Mouse (Mus musculus) liver, embryonic 11.5 days (tissue): Measurements from ENCODE around the gene Sipa1l3. TPM values are rescaled to one million over a fixed set of nuclear protein-coding genes. Genes with fewer than 3 reads are reported as not detected.
A peak's percentile ranks its signal among the peaks of the same experiment; 100 is the strongest.

ENCODE experiments used
- ATAC-seq: fragments of 200-750 bp; cut with Nextera tagmentation; replicated peaks from 2 replicates; pipeline ENCODE4 v1.8.0; 2017; ENCODE audit warnings: moderate number of reproducible peaks, mild to moderate bottlenecking, moderate TSS enrichment, moderate library complexity; ENCODE audit not compliant: low FRiP score
- DNase-seq: peaks from one replicate; pipeline ENCODE4 v3.0.0-alpha.2; 2017; ENCODE audit warnings: low spot score
- H3K27ac ChIP-seq: fragments of 300-500 bp; sonication (generic); 2 replicates; pipeline ENCODE4 v1.5.1; 2014; ENCODE audit warnings: mild to moderate bottlenecking, low read depth, low read length, control low read depth
- H3K27me3 ChIP-seq: fragments of 300-500 bp; sonication (generic); replicated peaks from 2 replicates; pipeline ENCODE4 v1.6.1; 2014; ENCODE audit warnings: low read length, mixed read lengths; ENCODE audit not compliant: control insufficient read depth, insufficient read depth
- H3K36me3 ChIP-seq: fragments of 300-500 bp; sonication (generic); 2 replicates; pipeline ENCODE4 v1.6.1; 2014; ENCODE audit warnings: mild to moderate bottlenecking, low read length, moderate library complexity, mixed read lengths; ENCODE audit not compliant: control insufficient read depth, insufficient read depth
- H3K4me1 ChIP-seq: fragments of 300-500 bp; sonication (generic); replicated peaks from 2 replicates; pipeline ENCODE4 v1.6.1; 2014; ENCODE audit warnings: low read length, mixed read lengths; ENCODE audit not compliant: control insufficient read depth, insufficient read depth
- H3K4me2 ChIP-seq: fragments of 300-500 bp; sonication (generic); 2 replicates; pipeline ENCODE4 v1.6.1; 2014; ENCODE audit warnings: mild to moderate bottlenecking, control low read depth, moderate library complexity
- H3K4me3 ChIP-seq: fragments of 300-500 bp; sonication (generic); 2 replicates; pipeline ENCODE4 v1.5.1; 2014; ENCODE audit warnings: low read depth, low read length, control low read depth
- H3K9ac ChIP-seq: fragments of 300-500 bp; sonication (generic); 2 replicates; pipeline ENCODE4 v1.6.1; 2014; ENCODE audit warnings: low read depth, low read length, control low read depth
- H3K9me3 ChIP-seq: fragments of 300-500 bp; sonication (generic); 2 replicates; pipeline ENCODE4 v1.6.1; 2016; ENCODE audit warnings: low read length, inconsistent platforms, mixed read lengths; ENCODE audit not compliant: control insufficient read depth
- WGBS: fragments of 180-500 bp; shearing (Covaris S2); extraction: QIAGEN DNeasy Blood & Tissue Kit; methylation state at CpG from one replicate; pipeline ENCODE4 v1.1.7; 2014; 5-methylcytosine and 5-hydroxymethylcytosine counted together
- polyA plus RNA-seq: library from polyadenylated mRNA; unstranded; fragments of >200 nt; fragmentation: Nextera tagmentation; extraction: Ambion mirVana; gene quantifications from 2 replicates; pipeline ENCODE4 v1.2.1, GENCODE M21; 2014

The Sipa1l3 gene
- polyA plus RNA-seq, 1 experiment from 2014 or later, result 10.1 TPM

- no peak for ATAC-seq
Measured at GRCm38 (mm10) chr7:29396943-29397340, 121.5 kb downstream of the Sipa1l3 start.

DNA sequence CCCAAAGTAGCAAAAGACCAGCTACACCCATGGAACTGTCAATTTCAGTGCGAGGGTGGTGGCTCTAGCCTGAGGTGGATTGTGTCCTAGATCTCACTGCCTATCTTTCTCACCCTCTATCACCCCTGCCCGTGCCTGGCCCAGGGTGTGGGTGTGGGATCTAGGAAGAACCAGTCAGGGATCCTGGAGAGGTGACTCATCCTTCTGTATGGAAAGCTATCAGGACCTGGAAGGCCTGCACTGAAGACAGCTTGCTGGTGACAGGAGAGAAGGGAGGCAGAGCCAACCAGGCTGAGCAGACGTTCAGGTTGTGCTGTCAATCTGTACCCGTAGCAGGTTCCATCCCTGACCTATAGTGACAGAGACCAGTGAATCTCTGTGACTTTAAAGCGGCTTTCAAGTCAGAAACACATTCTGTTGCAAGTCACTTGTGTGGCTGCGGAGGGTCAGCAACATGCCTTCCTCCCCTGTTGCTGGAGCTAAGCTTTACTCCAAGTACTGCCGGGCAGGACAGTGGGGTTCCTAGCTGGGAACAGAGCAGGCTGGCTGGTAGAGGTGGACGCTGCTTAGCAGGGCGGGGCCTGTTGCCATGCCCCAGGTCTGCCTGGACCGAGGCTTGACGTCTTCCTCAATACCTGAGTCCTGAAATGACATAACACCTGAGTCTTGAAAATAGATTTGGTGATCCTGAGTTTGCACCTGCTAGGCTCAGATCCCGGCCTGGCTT lies 122.1 kb downstream of the Sipa1l3 start:
- Histone ChIP-seq H3K4me1 (peaks cover 17% of the 10 kb centered on the region), H3K9me3 (no peaks in the 10 kb centered on the region), H3K4me3 (no peak overlapping the region), H3K9ac (no peak overlapping the region), H3K27me3 (no peaks in the 10 kb centered on the region), H3K4me2 (no peak overlapping the region), H3K27ac (no peak overlapping the region), H3K36me3 (peaks cover 12% of the 10 kb centered on the region; the same call in 1 of the 2 replicates)
- no peak for ATAC-seq
- 83% methylated on average over 12 of the region's 12 CpGs for WGBS
- no peak for DNase-seq

More at GRCm38 (mm10) chr7:29396943-29397340, 121.5 kb downstream of the Sipa1l3 start:
- Histone ChIP-seq H3K4me1 (peaks cover 15% of the 10 kb centered on the region), H3K27ac (no peak overlapping the region), H3K9me3 (no peaks in the 10 kb centered on the region), H3K4me3 (no peak overlapping the region), H3K9ac (no peak overlapping the region), H3K4me2 (no peak overlapping the region), H3K36me3 (peaks cover 12% of the 10 kb centered on the region; the same call in 1 of the 2 replicates), H3K27me3 (no peaks in the 10 kb centered on the region)
- WGBS, result 93% methylated on average over 16 of the region's 16 CpGs
- DNase-seq, result no peak

DNA sequence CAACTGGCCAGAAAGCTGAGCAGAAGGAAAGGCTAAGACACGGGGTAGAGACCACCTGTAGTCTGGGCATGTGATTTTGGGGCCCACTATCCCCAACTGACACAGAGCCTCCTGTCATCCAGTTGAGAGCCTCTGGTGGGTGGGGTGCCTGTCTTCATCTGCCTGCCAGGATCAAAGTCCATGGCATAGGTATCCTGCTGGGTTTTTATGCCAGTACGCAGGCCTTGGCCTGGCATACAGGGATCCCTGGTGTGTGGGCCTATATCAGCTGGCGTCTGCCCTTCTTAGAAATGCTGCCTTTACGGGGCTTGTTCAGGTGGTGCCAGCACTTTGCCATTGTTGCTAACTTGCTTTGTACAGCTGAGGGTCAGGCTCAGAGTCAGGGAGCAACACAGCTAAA lies 123.3 kb downstream of the Sipa1l3 start:
- no peak for ATAC-seq
- DNase-seq, result no peak
- no peaks in the 10 kb centered on the region for H3K9me3 ChIP-seq
- no peak overlapping the region for H3K4me2 ChIP-seq
- no peaks in the 10 kb centered on the region for H3K27me3 ChIP-seq
- peaks cover 12% of the 10 kb centered on the region; the same call in 1 of the 2 replicates for H3K36me3 ChIP-seq
- no peak overlapping the region for H3K9ac ChIP-seq
- no peak overlapping the region for H3K27ac ChIP-seq
- no peak overlapping the region for H3K4me3 ChIP-seq
- 92% methylated on average over 4 of the region's 4 CpGs for WGBS
- H3K4me1 ChIP-seq, result peaks cover 21% of the 10 kb centered on the region

DNA sequence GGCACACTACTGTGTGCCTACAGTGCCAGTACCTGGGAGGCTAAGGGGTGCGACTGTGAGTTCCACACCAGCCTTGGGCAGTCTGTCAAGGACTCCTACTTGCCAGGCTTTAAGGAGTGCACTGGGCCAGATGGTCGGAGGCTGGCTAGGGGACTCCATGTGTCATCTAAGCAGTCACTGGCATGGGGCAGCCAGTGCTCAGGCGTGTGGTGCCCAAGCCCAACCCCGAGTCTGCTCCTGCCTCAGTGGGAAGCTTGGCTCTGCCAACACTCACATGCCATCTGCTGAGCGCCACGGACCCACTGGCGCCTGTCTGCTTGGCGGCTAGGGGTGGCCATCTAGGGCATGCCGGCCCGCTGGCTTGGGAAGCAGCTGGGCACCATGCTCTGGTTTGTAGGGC lies 125.1 kb downstream of the Sipa1l3 start:
- Histone ChIP-seq H3K4me2 (no peak overlapping the region), H3K27me3 (no peaks in the 10 kb centered on the region), H3K4me1 (peaks cover 21% of the 10 kb centered on the region), H3K27ac (no peak overlapping the region), H3K36me3 (0 out of 2 replicates have a peak, but pooled peaks cover 5% of the 10 kb centered on the region), H3K4me3 (no peak overlapping the region), H3K9ac (no peak overlapping the region), H3K9me3 (no peaks in the 10 kb centered on the region)
- DNase-seq, result no peak
- no peak; the same call in 1 of the 2 replicates for ATAC-seq
- WGBS, result 91% methylated on average over 10 of the region's 10 CpGs

- no peaks in the 10 kb centered on the region for H3K9me3 ChIP-seq
- H3K9ac ChIP-seq, result no peak overlapping the region
- ATAC-seq (peak; percentile 73), DNase-seq (no peak)
- peak overlapping the region; percentile 34; the same call in 1 of the 2 replicates for H3K4me2 ChIP-seq
- 55% methylated on average over 3 of the region's 3 CpGs for WGBS
- 0 out of 2 replicates have a peak, but pooled peaks cover 5% of the 10 kb centered on the region for H3K36me3 ChIP-seq
- no peaks in the 10 kb centered on the region for H3K27me3 ChIP-seq
- H3K27ac ChIP-seq, result no peak overlapping the region
- H3K4me1 ChIP-seq, result peaks cover 21% of the 10 kb centered on the region
- no peak overlapping the region for H3K4me3 ChIP-seq
Measured at GRCm38 (mm10) chr7:29392805-29393204, 125.6 kb downstream of the Sipa1l3 start.

- H3K27ac ChIP-seq, result no peak overlapping the region
- DNase-seq (no peak), ATAC-seq (no peak)
- no peaks in the 10 kb centered on the region for H3K27me3 ChIP-seq
- H3K4me1 ChIP-seq, result peaks cover 21% of the 10 kb centered on the region
- 78% methylated on average over 25 of the region's 25 CpGs for WGBS
- H3K4me3 ChIP-seq, result no peak overlapping the region
- H3K36me3 ChIP-seq, result 0 out of 2 replicates have a peak, but pooled peaks cover 3% of the 10 kb centered on the region
- H3K9me3 ChIP-seq, result no peaks in the 10 kb centered on the region
- H3K9ac ChIP-seq, result no peak overlapping the region
- no peak overlapping the region for H3K4me2 ChIP-seq
Measured at GRCm38 (mm10) chr7:29391761-29392512, 126.5 kb downstream of the Sipa1l3 start.

GRCm38 (mm10) chr7:29391112-29391760 lies 127.2 kb downstream of the Sipa1l3 start:
- Histone ChIP-seq H3K4me3 (no peak overlapping the region), H3K27me3 (no peaks in the 10 kb centered on the region), H3K4me1 (peaks cover 21% of the 10 kb centered on the region), H3K9me3 (no peaks in the 10 kb centered on the region), H3K36me3 (peaks cover 3% of the 10 kb centered on the region; the same call in 1 of the 2 replicates), H3K27ac (no peak overlapping the region), H3K4me2 (no peak overlapping the region), H3K9ac (no peak overlapping the region)
- ATAC-seq (no peak), DNase-seq (no peak)
- WGBS, result 89% methylated on average over 15 of the region's 15 CpGs

DNA sequence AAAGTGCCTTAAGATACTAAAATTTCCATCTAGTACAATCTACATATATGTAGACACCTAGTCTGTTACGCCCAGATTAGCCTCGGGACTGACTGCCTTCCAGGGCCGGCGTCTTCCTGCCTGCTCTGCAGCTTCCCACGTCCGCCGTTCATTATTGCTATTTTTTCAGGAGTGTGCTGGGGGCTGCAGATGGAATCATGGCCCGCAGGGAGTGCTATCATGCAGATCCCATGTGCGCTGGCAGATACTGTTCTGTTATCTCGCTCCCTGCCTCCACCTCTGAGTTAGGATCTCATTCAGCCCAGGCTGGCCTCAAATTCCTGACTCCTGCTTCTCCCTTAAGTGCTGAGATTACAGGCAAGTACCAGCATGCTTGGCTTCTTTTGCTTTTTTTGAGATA lies 128.2 kb downstream of the Sipa1l3 start:
- peaks cover 21% of the 10 kb centered on the region for H3K4me1 ChIP-seq
- no peaks in the 10 kb centered on the region for H3K9me3 ChIP-seq
- peaks cover under 1% of the 10 kb centered on the region; the same call in 1 of the 2 replicates for H3K36me3 ChIP-seq
- no peak overlapping the region for H3K27ac ChIP-seq
- ATAC-seq, result no peak
- H3K4me3 ChIP-seq, result no peak overlapping the region
- H3K27me3 ChIP-seq, result no peaks in the 10 kb centered on the region
- no peak overlapping the region for H3K4me2 ChIP-seq
- H3K9ac ChIP-seq, result no peak overlapping the region
- DNase-seq, result no peak
- 57% methylated on average over 10 of the region's 10 CpGs for WGBS
